Mouse (Mus musculus): ENCODE measurements around the gene Hsd3b7. TPM values are rescaled to one million over a fixed set of nuclear protein-coding genes. Genes with fewer than 3 reads are reported as not detected.
"Not testable (repeated sequence)": the region's sequence is repeated elsewhere in the genome, so short reads cannot be mapped to it uniquely, and the experiment has no call there.

The Hsd3b7 gene
- polyA plus RNA-seq, 1 experiment = 22.7 TPM

GRCm38 (mm10) chr7:127823236-127824171 lies 23.1 kb downstream of the Hsd3b7 start:
- no peak overlapping the region for H3K4me3 ChIP-seq (ENCODE audit: extremely low read depth, insufficient read depth, insufficient read length)
- no peak for TF ChIP-seq CTCF (IDR thresholded peaks at IDR 0.05; ENCODE audit: extremely low read depth, insufficient read depth, insufficient read length, insufficient replicate concordance)
- no peak for TF ChIP-seq POLR2A (IDR thresholded peaks at IDR 0.05; ENCODE audit: low read depth, low read length)
- no peak overlapping the region for H3K27ac ChIP-seq (ENCODE audit: insufficient read depth, low read length)
- no peaks in the 10 kb centered on the region for H3K36me3 ChIP-seq (ENCODE audit: control insufficient read depth, insufficient read depth, low read length)
- H3K27me3 ChIP-seq (ENCODE audit: control insufficient read depth, insufficient read depth, low read length) = 0 out of 2 replicates have a peak, but pooled peaks cover 3% of the 10 kb centered on the region
- DNase-seq (ENCODE audit: low read depth in 1 of 2, low spot score in 2 of 2) = no peak
- WGBS = 82% methylated on average over 11 of the region's 11 CpGs
- no peaks in the 10 kb centered on the region for H3K4me1 ChIP-seq (ENCODE audit: control insufficient read depth, insufficient read depth, insufficient read length)

- H3K4me1 ChIP-seq (ENCODE audit: control insufficient read depth, insufficient read depth, insufficient read length) = no peaks in the 10 kb centered on the region
- no peak within 1 kb of the TSS for H3K27ac ChIP-seq (ENCODE audit: insufficient read depth, low read length)
- TF ChIP-seq CTCF (IDR thresholded peaks at IDR 0.05; ENCODE audit: extremely low read depth, insufficient read depth, insufficient read length, insufficient replicate concordance) = no peak
- TF ChIP-seq POLR2A (IDR thresholded peaks at IDR 0.05; ENCODE audit: low read depth, low read length) = no peak
- no peaks in the 10 kb centered on the region for H3K36me3 ChIP-seq (ENCODE audit: control insufficient read depth, insufficient read depth, low read length)
- H3K4me3 ChIP-seq (ENCODE audit: extremely low read depth, insufficient read depth, insufficient read length) = no peak within 1 kb of the TSS
- 25% methylated on average over 34 of the region's 38 CpGs for WGBS
- DNase-seq (ENCODE audit: low read depth in 1 of 2, low spot score in 2 of 2) = no peak
- 0 out of 2 replicates have a peak, but pooled peaks cover 3% of the 10 kb centered on the region for H3K27me3 ChIP-seq (ENCODE audit: control insufficient read depth, insufficient read depth, low read length)
Measured at GRCm38 (mm10) chr7:127824176-127824871, 23.9 kb downstream of the Hsd3b7 start, which contains the start of the genes Stx4a and Stx1b. Gene Stx4a, plus strand, starts transcription at chr7:127824294. Gene Stx1b, minus strand, starts transcription at chr7:127824549.

GRCm38 (mm10) chr7:127835550-127835949 lies 35.1 kb downstream of the Hsd3b7 start:
- H3K27ac ChIP-seq (ENCODE audit: insufficient read depth, low read length) = no peak overlapping the region
- H3K27me3 ChIP-seq (ENCODE audit: control insufficient read depth, insufficient read depth, low read length) = no peaks in the 10 kb centered on the region
- DNase-seq (ENCODE audit: low read depth in 1 of 2, low spot score in 2 of 2) = no peak
- WGBS = 91% methylated on average over 2 of the region's 2 CpGs
- no peaks in the 10 kb centered on the region for H3K4me1 ChIP-seq (ENCODE audit: control insufficient read depth, insufficient read depth, insufficient read length)
- no peak for TF ChIP-seq CTCF (IDR thresholded peaks at IDR 0.05; ENCODE audit: extremely low read depth, insufficient read depth, insufficient read length, insufficient replicate concordance)
- TF ChIP-seq POLR2A (IDR thresholded peaks at IDR 0.05; ENCODE audit: low read depth, low read length) = no peak
- no peak overlapping the region for H3K4me3 ChIP-seq (ENCODE audit: extremely low read depth, insufficient read depth, insufficient read length)
- H3K36me3 ChIP-seq (ENCODE audit: control insufficient read depth, insufficient read depth, low read length) = no peaks in the 10 kb centered on the region

- 91% methylated on average over 5 of the region's 5 CpGs for WGBS
- no peak for DNase-seq (ENCODE audit: low read depth in 1 of 2, low spot score in 2 of 2)
- Histone ChIP-seq H3K4me1 (ENCODE audit: control insufficient read depth, insufficient read depth, insufficient read length) (peaks cover 4% of the 10 kb centered on the region; the same call in 1 of the 2 replicates), H3K27ac (ENCODE audit: insufficient read depth, low read length) (no peak overlapping the region), H3K36me3 (ENCODE audit: control insufficient read depth, insufficient read depth, low read length) (no peaks in the 10 kb centered on the region), H3K27me3 (ENCODE audit: control insufficient read depth, insufficient read depth, low read length) (no peaks in the 10 kb centered on the region), H3K4me3 (ENCODE audit: extremely low read depth, insufficient read depth, insufficient read length) (no peak overlapping the region)
- no peak for TF ChIP-seq CTCF (IDR thresholded peaks at IDR 0.05; ENCODE audit: extremely low read depth, insufficient read depth, insufficient read length, insufficient replicate concordance)
- no peak for TF ChIP-seq POLR2A (IDR thresholded peaks at IDR 0.05; ENCODE audit: low read depth, low read length)
Measured at GRCm38 (mm10) chr7:127837473-127837872, 37.1 kb downstream of the Hsd3b7 start.

- H3K27ac ChIP-seq (ENCODE audit: insufficient read depth, low read length); H3K27me3 ChIP-seq (ENCODE audit: control insufficient read depth, insufficient read depth, low read length); H3K4me3 ChIP-seq (ENCODE audit: extremely low read depth, insufficient read depth, insufficient read length); H3K36me3 ChIP-seq (ENCODE audit: control insufficient read depth, insufficient read depth, low read length); DNase-seq (ENCODE audit: low read depth in 1 of 2, low spot score in 2 of 2); H3K4me1 ChIP-seq (ENCODE audit: control insufficient read depth, insufficient read depth, insufficient read length): not testable (repeated sequence)
- WGBS = 95% methylated on average over 4 of the region's 4 CpGs
Measured at GRCm38 (mm10) chr7:127837878-127838277, 37.5 kb downstream of the Hsd3b7 start.

- not testable (repeated sequence) for H3K4me3 ChIP-seq (ENCODE audit: extremely low read depth, insufficient read depth, insufficient read length); H3K27ac ChIP-seq (ENCODE audit: insufficient read depth, low read length); DNase-seq (ENCODE audit: low read depth in 1 of 2, low spot score in 2 of 2); H3K4me1 ChIP-seq (ENCODE audit: control insufficient read depth, insufficient read depth, insufficient read length); H3K36me3 ChIP-seq (ENCODE audit: control insufficient read depth, insufficient read depth, low read length); H3K27me3 ChIP-seq (ENCODE audit: control insufficient read depth, insufficient read depth, low read length)
- WGBS = 96% methylated on average over 2 of the region's 2 CpGs
Measured at GRCm38 (mm10) chr7:127840031-127840430, 39.6 kb downstream of the Hsd3b7 start.

All from spleen, adult 2 months (tissue).